Mouse (Mus musculus) neural tube, embryonic 12.5 days (tissue): ENCODE data around the gene Lilrb4a. TPM values are rescaled to one million over a fixed set of nuclear protein-coding genes. Genes with fewer than 3 reads are reported as not detected.

Source experiments
- ATAC-seq: fragments of 200-750 bp; cut with Nextera tagmentation; 2 replicates; pipeline ENCODE4 v1.8.0; 2017; ENCODE audit warnings: low read depth, mild to moderate bottlenecking, moderate TSS enrichment, moderate library complexity; ENCODE audit not compliant: low FRiP score
- H3K27ac ChIP-seq: fragments of 300-500 bp; sonication (generic); 2 replicates; pipeline ENCODE4 v1.5.1; 2016
- H3K27me3 ChIP-seq: fragments of 300-500 bp; sonication (generic); replicated peaks from 2 replicates; pipeline ENCODE4 v1.6.1; 2016; ENCODE audit warnings: mild to moderate bottlenecking
- H3K36me3 ChIP-seq: fragments of 300-500 bp; sonication (generic); 2 replicates; pipeline ENCODE4 v1.6.1; 2016; ENCODE audit warnings: mild to moderate bottlenecking
- H3K4me1 ChIP-seq: fragments of 300-500 bp; sonication (generic); 2 replicates; pipeline ENCODE4 v1.6.1; 2016
- H3K4me2 ChIP-seq: fragments of 300-500 bp; sonication (generic); replicated peaks from 2 replicates; pipeline ENCODE4 v1.6.1; 2016; ENCODE audit warnings: mild to moderate bottlenecking
- H3K4me3 ChIP-seq: fragments of 300-500 bp; sonication (generic); 2 replicates; pipeline ENCODE4 v1.5.1; 2016
- H3K9ac ChIP-seq: fragments of 300-500 bp; sonication (generic); 2 replicates; pipeline ENCODE4 v1.6.1; 2016; ENCODE audit warnings: mild to moderate bottlenecking
- H3K9me3 ChIP-seq: fragments of 300-500 bp; sonication (generic); 2 replicates; pipeline ENCODE4 v1.6.1; 2016; ENCODE audit warnings: mild to moderate bottlenecking
- WGBS: fragments of 180-500 bp; shearing (Covaris S2); methylation state at CpG from one replicate; pipeline ENCODE4 v1.1.7; 2016; 5-methylcytosine and 5-hydroxymethylcytosine counted together
- polyA plus RNA-seq: library from polyadenylated mRNA; unstranded; fragments of >200 nt; fragmentation: Nextera tagmentation; extraction: Ambion mirVana; gene quantifications from 2 replicates; pipeline ENCODE4 v1.2.1, GENCODE M21; 2016

Gene Lilrb4a
- polyA plus RNA-seq, 1 experiment from 2014 or later = 1.5 TPM

GRCm38 (mm10) chr10:51529497-51529896 is 38.7 kb downstream of the Lilrb4a start:
- Histone ChIP-seq H3K36me3 (no peaks in the 10 kb centered on the region), H3K4me3 (no peak overlapping the region), H3K4me1 (no peaks in the 10 kb centered on the region), H3K9ac (no peak overlapping the region), H3K27me3 (no peaks in the 10 kb centered on the region), H3K27ac (no peak overlapping the region), H3K4me2 (no peak overlapping the region), H3K9me3 (no peaks in the 10 kb centered on the region)
- ATAC-seq = no peak
- 86% methylated on average over 3 of the region's 3 CpGs for WGBS

DNA sequence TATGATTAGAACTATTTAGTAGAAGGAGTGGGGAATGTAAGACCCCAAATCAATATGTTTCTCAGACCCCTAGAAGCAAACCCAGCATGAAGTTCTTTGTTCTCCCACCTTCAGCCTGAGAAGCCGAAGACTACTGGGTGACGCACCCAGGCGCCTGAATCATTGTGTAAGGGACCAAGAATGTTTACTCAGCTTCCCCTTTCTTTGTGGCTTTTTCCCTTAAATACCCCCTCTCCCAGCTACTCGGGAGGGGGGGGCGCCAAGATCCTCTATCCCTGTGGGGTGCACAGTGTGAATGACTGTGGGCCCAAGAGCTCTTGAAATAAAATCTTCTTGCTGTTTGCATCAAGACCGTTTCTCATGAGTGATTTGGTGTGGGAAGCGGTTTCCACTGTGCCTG is 40.1 kb downstream of the Lilrb4a start:
- Histone ChIP-seq H3K27me3 (no peaks in the 10 kb centered on the region), H3K4me3 (no peak overlapping the region), H3K4me2 (no peak overlapping the region), H3K27ac (no peak overlapping the region), H3K36me3 (no peaks in the 10 kb centered on the region), H3K9me3 (no peaks in the 10 kb centered on the region), H3K9ac (no peak overlapping the region), H3K4me1 (no peaks in the 10 kb centered on the region)
- WGBS = 94% methylated on average over 7 of the region's 7 CpGs
- ATAC-seq = no peak

Other genes with a start within 250 kb of the Lilrb4a start
- gene Gm49339, start 10.3 kb upstream of the Lilrb4a start, polyA plus RNA-seq = not detected in 2 replicates
- 0.28 TPM in 1 of 2 replicates, not detected in the other for gene Lilr4b, start 10.3 kb upstream of the Lilrb4a start, polyA plus RNA-seq
- 0.65 and 1.2 TPM in 2 replicates for gene Fam162b, start 99.6 kb downstream of the Lilrb4a start, polyA plus RNA-seq
- not detected in 2 replicates for gene Gprc6a, start 140.5 kb downstream of the Lilrb4a start, polyA plus RNA-seq
- 0.08 and 0.22 TPM in 2 replicates for gene Rfx6, start 186.8 kb downstream of the Lilrb4a start, polyA plus RNA-seq